Mouse (Mus musculus) lung, adult 2 months (tissue): ENCODE data around the gene Dnlz.

Source experiments
- CTCF ChIP-seq: fragments of 200-500 bp; IDR thresholded peaks from 2 replicates; pipeline ENCODE4 v1.5.1; 2011; ENCODE audit warnings: mild to moderate bottlenecking, low read length, control low read depth; ENCODE audit not compliant: insufficient read depth
- POLR2A ChIP-seq: fragments of 200-500 bp; IDR thresholded peaks from 2 replicates; pipeline ENCODE4 v1.6.1; 2011; ENCODE audit warnings: low read depth, mild to moderate bottlenecking, control low read depth, low read length, borderline replicate concordance; ENCODE audit errors: extremely low read depth

DNA sequence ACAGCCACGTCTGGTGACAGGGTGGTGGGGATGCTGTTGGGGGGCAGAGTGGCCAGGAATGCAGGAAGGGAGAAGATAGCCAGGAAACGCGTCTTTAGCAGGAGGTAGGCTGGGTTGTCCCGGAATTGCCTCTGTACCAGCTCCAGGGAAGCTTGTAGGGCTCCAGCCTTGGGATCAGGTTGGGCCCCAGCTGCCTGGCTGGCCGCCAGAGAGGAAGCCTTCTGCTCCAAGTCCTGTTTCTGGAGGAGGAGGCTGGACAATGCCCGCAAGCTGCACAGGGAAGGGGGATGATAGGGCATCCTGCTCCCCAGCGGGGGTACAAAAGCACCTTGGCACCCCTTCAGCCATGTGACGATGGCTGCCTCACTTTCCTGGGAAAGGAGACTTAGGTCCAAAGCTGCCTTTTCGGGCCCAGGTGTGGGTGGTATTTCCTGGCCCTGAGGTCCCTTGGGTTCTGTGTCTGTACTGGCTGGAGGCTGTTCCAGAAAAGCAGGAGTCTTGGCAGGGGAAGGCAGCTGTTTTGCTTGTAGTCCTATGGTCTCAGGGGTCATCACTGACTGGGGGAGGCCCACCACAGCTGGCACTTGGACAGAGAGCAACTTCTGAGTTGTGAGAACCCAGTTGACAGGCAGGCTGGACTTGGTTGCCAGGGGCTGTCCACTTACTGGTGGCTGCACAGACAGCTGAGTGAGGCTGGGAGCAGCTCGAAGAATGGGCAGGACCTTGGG lies 13.0 kb upstream of the Dnlz start:
- TF ChIP-seq CTCF (no peak), POLR2A (no peak)
